In genomic region chr13:29081064-29081463, GRCm38 (mm10) we compare ENCODE assay signal across 27 mouse cellular contexts.
A peak's percentile ranks its signal among the peaks of the same experiment; 100 is the strongest.
DNase-seq lines count a peak whose midpoint lies in the region; ATAC-seq and TF ChIP-seq lines count a peak whose summit lies in the region.
"Had no signal": no experiment of that assay in that cellular context is flagged by ENCODE, and none has a peak within 500 bp of the region (broad histone marks: within the 10 kb centered on the region; RNA-seq: fewer than 3 reads in every experiment).

No protein-coding gene starts in this region.

- H3K4me2 ChIP-seq in lung, embryonic 14.5 days, result no peak overlapping the region
- H3K4me2 ChIP-seq: embryonic facial prominence, embryonic 12.5 days; hindbrain, embryonic 15.5 days; liver, embryonic 15.5 days; neural tube, embryonic 15.5 days had no signal

- no peak overlapping the region for H3K4me3 ChIP-seq in kidney, adult 2 months (ENCODE audit: insufficient read depth, low read depth, low read length)
- no peak overlapping the region for H3K4me3 ChIP-seq in lung, embryonic 14.5 days (ENCODE audit: low read depth, low read length)
- H3K4me3 ChIP-seq in lung, adult 2 months (replicated peaks; ENCODE audit: extremely low read depth, low read depth, low read length), result no peak overlapping the region
- H3K4me3 ChIP-seq in olfactory bulb, adult 2 months (ENCODE audit: insufficient read depth, low read depth, low read length), result no peak overlapping the region
- H3K4me3 ChIP-seq: embryonic facial prominence, embryonic 12.5 days; hindbrain, embryonic 10.5 days; hindbrain, embryonic 15.5 days; liver, embryonic 15.5 days; megakaryocyte, embryonic 14.5 days; neural tube, embryonic 15.5 days had no signal

- no peak overlapping the region for H3K9ac ChIP-seq in lung, embryonic 14.5 days
- H3K9ac ChIP-seq: embryonic facial prominence, embryonic 12.5 days; hindbrain, embryonic 15.5 days; liver, embryonic 15.5 days; neural tube, embryonic 15.5 days had no signal

- TF ChIP-seq POLR2A in kidney, adult 2 months (IDR thresholded peaks at IDR 0.05; ENCODE audit: low read depth, low read length), result no peak
- TF ChIP-seq POLR2A in lung, adult 2 months (IDR thresholded peaks at IDR 0.05; ENCODE audit: borderline replicate concordance, extremely low read depth, low read depth, low read length), result no peak
- no peak for TF ChIP-seq POLR2A in olfactory bulb, adult 2 months (IDR thresholded peaks at IDR 0.05; ENCODE audit: insufficient read depth, low read depth, low read length)

- no peaks in the 10 kb centered on the region for H3K9me3 ChIP-seq in lung, embryonic 14.5 days (ENCODE audit: low read depth, low read length)
- H3K9me3 ChIP-seq: embryonic facial prominence, embryonic 12.5 days; hindbrain, embryonic 10.5 days; hindbrain, embryonic 15.5 days; liver, embryonic 15.5 days; neural tube, embryonic 15.5 days had no signal

- H3K4me1 ChIP-seq in kidney, adult 2 months (ENCODE audit: control insufficient read depth, insufficient read depth, low read length), result no peaks in the 10 kb centered on the region
- peaks cover 4% of the 10 kb centered on the region; the same call in 1 of the 2 replicates for H3K4me1 ChIP-seq in lung, embryonic 14.5 days (ENCODE audit: insufficient read depth)
- H3K4me1 ChIP-seq in lung, adult 2 months (ENCODE audit: control insufficient read depth, insufficient read depth, low read length), result no peaks in the 10 kb centered on the region
- H3K4me1 ChIP-seq in olfactory bulb, adult 2 months (ENCODE audit: control insufficient read depth, insufficient read depth, low read length), result peaks cover 4% of the 10 kb centered on the region
- H3K4me1 ChIP-seq: hindbrain, embryonic 15.5 days; liver, embryonic 15.5 days; megakaryocyte, embryonic 14.5 days; neural tube, embryonic 15.5 days had no signal

- H3K27me3 ChIP-seq in kidney, adult 2 months (replicated peaks; ENCODE audit: control insufficient read depth, insufficient read depth, low read length), result no peaks in the 10 kb centered on the region; the same call in 1 of the 2 replicates
- H3K27me3 ChIP-seq in lung, embryonic 14.5 days (ENCODE audit: insufficient read depth, low read length), result no peaks in the 10 kb centered on the region
- H3K27me3 ChIP-seq: embryonic facial prominence, embryonic 12.5 days; hindbrain, embryonic 15.5 days; liver, embryonic 15.5 days; megakaryocyte, embryonic 14.5 days; neural tube, embryonic 15.5 days had no signal

- peak; percentile 73; the same call in 1 of the 2 replicates for ATAC-seq in lung, embryonic 14.5 days (ENCODE audit: insufficient read depth)
- ATAC-seq: CD4-positive, CD25-positive, alpha-beta regulatory T cell, adult 4 months; forebrain, embryonic 16.5 days; inflammation-experienced regulatory T-cells, adult 6 months; lung, postnatal 0 days had no signal

- H3K27ac ChIP-seq in kidney, adult 2 months (ENCODE audit: insufficient read depth, low read depth, low read length), result no peak overlapping the region
- no peak overlapping the region for H3K27ac ChIP-seq in lung, embryonic 14.5 days (ENCODE audit: low read depth)
- H3K27ac ChIP-seq in olfactory bulb, adult 2 months (ENCODE audit: insufficient read depth, low read depth, low read length), result 0 out of 2 replicates have a peak overlapping the region, but pooled peaks have one; percentile 9
- H3K27ac ChIP-seq: embryonic facial prominence, embryonic 12.5 days; hindbrain, embryonic 10.5 days; hindbrain, embryonic 15.5 days; liver, embryonic 15.5 days; neural tube, embryonic 15.5 days had no signal

- DNase-seq in kidney, adult 2 months, result peak; percentile 4
- DNase-seq in kidney, adult 18-20 months, result no peak
- DNase-seq in lung, embryonic 14.5 days, result peak; percentile 27
- DNase-seq in lung, adult 2 months, result no peak
- peak; percentile 8 for DNase-seq in embryo, embryonic 9.5 days (ENCODE audit: extremely low spot score)
- DNase-seq in thymus, postnatal 14 days, result no peak
- DNase-seq in layer of hippocampus, adult 8-10 months (ENCODE audit: low spot score in 2 of 2), result no peak
- DNase-seq: adrenal gland, postnatal 36 days; cerebellum, adult 8-10 months; cerebellum, postnatal 25 days; heart, postnatal 14 days; lung, postnatal 4 days; midbrain, embryonic 14.5 days; right cerebral cortex, postnatal 25 days; thymus, adult 18-20 months; thymus, postnatal 4 days had no signal

- 35% methylated on average over 2 of the region's 2 CpGs for WGBS in kidney, adult 2 months
- WGBS in lung, embryonic 14.5 days, result 16% methylated on average over 2 of the region's 2 CpGs
- 38% methylated on average over 2 of the region's 2 CpGs for WGBS in lung, adult 2 months
- 28% methylated on average over 2 of the region's 2 CpGs for WGBS in olfactory bulb, adult 2 months

- TF ChIP-seq CTCF in kidney, adult 2 months (conservative IDR thresholded peaks at IDR 0.05; ENCODE audit: insufficient read depth, insufficient read length, low read depth, low read length), result no peak
- no peak for TF ChIP-seq CTCF in lung, embryonic 14.5 days (IDR thresholded peaks at IDR 0.05; ENCODE audit: low read depth)
- TF ChIP-seq CTCF in lung, adult 2 months (IDR thresholded peaks at IDR 0.05; ENCODE audit: insufficient read depth, low read length), result no peak
- TF ChIP-seq CTCF in olfactory bulb, adult 2 months (IDR thresholded peaks at IDR 0.05; ENCODE audit: insufficient read depth, low read depth, low read length), result no peak

- H3K36me3 ChIP-seq in kidney, adult 2 months (ENCODE audit: control insufficient read depth, insufficient read depth, low read length), result no peaks in the 10 kb centered on the region
- H3K36me3 ChIP-seq in lung, embryonic 14.5 days (ENCODE audit: insufficient read depth), result no peaks in the 10 kb centered on the region
- H3K36me3 ChIP-seq: embryonic facial prominence, embryonic 12.5 days; hindbrain, embryonic 10.5 days; hindbrain, embryonic 15.5 days; liver, embryonic 15.5 days; neural tube, embryonic 15.5 days had no signal

Comparison
In these comparisons a context has a peak if more than half of its experiments do, and no peak if none do; other contexts are left out.
1. DNase-seq: peak in kidney, adult 2 months (single experiment), lung, embryonic 14.5 days (single experiment) and embryo, embryonic 9.5 days (single experiment); none in kidney, adult 18-20 months (single experiment), lung, adult 2 months (single experiment), thymus, postnatal 14 days (single experiment) and layer of hippocampus, adult 8-10 months (0 of 2).